Mouse (Mus musculus): ENCODE measurements around the gene Iqschfp. TPM values are rescaled to one million over a fixed set of nuclear protein-coding genes. Genes with fewer than 3 reads are reported as not detected.

Gene Iqschfp
- total RNA-seq, 2 experiments from 2014 or later: 0.31 to 0.59 TPM

GRCm38 (mm10) chr3:68567581-68567980 lies 675.5 kb downstream of the Iqschfp start:
- DNase-seq (ENCODE audit: low spot score in 2 of 2): no peak

GRCm38 (mm10) chr3:68568149-68568548 lies 676.1 kb downstream of the Iqschfp start:
- no peak for DNase-seq (ENCODE audit: low spot score in 2 of 2)

DNA sequence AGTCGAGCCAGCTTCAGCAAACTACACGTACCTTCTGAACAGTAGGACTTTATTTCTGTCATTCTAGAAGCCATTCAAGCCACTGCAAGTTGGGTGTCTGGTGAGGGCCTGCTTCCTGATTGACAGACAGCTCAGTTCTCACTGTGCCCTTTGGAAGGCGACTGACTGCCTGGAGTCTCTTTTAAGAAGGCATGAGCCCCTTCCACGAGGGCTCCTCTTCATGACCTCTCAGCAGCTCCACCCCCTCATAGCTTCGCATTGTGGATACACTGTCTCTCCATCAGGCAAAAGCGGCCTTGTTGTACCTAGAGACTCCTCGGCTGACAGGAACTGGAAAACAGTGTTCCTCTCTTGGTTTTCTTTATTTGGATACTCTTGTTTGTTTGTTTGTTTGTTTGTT lies 676.7 kb downstream of the Iqschfp start:
- DNase-seq (ENCODE audit: low spot score in 2 of 2): no peak

DNA sequence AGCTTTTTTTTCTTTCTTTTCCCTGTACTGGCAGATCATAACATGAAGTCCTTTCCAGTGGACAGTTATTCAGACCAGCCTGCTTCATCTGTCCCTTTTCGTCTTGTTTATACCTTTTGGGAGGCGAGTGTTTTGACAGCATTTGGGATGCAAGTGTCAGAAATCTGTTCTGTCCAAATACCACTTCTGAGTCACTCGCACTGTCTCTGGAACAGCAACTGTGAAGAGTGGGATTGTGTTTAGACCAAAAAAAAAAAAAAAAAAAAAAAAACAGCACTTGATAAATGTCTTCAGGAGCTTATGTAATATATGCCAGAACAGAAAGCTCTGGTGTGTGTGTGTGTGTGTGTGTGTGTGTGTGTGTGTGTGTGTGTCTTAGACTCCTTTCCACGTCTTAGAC lies 678.3 kb downstream of the Iqschfp start:
- DNase-seq (ENCODE audit: low spot score in 2 of 2): no peak

- DNase-seq (ENCODE audit: low spot score in 2 of 2): peak; percentile 18 to 23
These were observed 680.5 kb downstream of the Iqschfp start for GRCm38 (mm10) chr3:68572249-68573225.

GRCm38 (mm10) chr3:68573226-68573624 lies 681.2 kb downstream of the Iqschfp start:
- no peak for DNase-seq (ENCODE audit: low spot score in 2 of 2)

DNA sequence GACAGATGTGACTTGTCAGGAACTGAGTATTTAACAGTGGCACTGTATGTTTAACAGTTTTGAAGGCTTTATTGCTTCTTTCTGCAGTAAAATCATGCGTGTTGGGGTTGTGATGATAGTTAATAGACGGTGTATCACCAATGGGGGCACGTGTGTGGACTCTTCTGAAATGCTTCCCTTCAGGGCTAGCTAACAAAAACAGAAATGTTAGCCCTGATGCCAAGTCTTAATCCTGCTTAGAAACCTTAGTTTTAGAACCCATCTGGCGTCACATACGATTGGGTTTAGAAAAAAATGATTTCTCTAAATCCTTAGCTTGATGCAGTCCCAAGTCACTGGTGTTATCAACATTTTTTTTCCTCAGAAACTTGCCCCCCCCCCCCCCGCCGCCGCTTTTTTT lies 682.1 kb downstream of the Iqschfp start:
- no peak for DNase-seq (ENCODE audit: low spot score in 2 of 2)

DNA sequence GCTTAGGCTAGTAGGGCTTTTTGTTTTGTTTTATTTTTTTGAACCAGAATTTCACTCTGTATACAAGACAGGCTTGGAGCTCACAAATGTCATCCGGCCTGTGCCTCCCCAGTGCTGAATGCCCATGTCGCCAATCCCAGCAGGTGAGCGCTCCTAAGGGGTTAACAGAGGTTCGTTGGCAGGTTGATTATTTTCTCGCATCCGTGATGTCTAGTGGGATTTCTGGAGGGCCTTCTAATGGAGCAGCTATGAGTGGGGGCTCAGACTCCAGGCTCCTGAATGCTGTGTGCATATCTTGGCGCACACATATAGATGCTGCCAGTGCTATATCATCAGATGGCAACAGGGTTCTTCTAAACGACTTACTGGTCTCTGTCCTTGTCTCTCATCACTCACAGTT lies 682.5 kb downstream of the Iqschfp start:
- DNase-seq (ENCODE audit: low spot score in 2 of 2): no peak

DNA sequence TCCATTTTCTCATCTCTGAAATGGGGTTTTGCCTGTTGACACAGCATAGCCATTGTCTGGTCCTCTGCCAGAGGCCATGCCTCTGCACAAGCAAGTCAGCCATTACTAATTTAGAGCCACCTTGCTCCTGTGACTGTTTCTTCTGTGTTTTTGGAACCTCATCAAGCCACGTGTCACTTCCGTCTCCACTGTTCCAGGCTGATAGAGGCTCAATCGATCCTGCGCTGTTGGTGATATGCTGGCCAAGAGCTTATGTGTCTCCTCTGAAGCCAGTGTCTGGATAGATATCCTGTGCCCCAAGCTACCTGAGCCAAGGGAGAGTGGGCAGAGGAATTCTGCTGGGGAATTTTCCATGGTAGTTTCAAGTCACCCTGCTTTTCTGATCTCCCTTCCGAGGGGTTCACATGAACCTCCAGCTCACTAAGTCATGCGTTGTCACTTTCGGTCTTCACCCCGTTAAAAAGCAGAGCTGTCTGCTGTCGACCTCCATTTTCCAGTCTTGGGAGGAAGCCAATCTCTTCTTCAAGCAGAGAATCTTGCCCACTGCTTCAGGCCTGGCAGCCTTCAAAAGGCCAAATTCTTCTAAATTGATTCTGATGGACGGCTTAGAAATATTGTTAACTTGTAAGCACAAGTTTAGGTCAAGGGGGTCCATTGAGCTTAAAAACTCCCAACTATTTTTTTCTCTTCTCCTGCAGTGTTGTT lies 683.8 kb downstream of the Iqschfp start:
- no peak for DNase-seq (ENCODE audit: low spot score in 2 of 2)

DNA sequence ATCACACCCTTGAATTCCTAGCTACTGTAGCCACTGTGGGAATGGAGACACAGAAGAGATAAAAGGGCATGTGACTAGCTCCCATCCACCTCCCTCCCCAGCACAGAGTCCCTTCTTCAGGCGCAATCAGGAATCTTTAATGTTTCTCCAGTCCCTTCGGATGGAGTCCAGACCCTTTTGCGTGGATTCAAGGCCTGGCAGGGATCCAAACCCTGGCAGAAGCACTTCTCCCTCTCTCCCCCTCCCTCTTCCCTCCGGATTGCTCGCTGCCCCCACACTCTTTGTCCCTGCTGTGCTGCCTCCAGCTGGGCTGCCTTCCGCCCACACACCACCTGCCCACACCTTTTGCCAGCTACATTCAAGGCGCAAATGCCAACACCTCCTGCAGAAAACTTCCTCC lies 684.4 kb downstream of the Iqschfp start:
- no peak for DNase-seq (ENCODE audit: low spot score in 2 of 2)

DNA sequence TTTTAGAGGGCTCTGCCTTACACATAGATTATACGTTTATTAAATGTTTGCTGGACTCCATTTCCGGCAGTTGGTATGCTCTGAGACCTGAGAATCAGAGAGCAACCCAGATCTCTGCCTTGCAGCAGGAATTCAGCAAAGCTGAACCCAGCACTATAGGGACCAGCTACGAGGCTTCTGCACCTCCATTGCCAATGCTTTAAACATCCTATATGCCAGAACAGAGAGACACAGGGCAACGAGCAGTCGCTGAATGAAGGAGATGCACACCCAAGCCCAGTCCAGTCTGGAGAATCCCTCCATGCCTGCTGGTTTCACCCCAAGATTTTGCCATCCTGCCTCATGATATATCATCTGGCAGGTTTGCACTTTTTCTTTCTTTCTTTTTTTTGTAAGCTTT lies 684.9 kb downstream of the Iqschfp start:
- no peak for DNase-seq (ENCODE audit: low spot score in 2 of 2)

- no peak for DNase-seq (ENCODE audit: low spot score in 2 of 2)
These were observed 689.6 kb downstream of the Iqschfp start for GRCm38 (mm10) chr3:68581591-68581990.

DNA sequence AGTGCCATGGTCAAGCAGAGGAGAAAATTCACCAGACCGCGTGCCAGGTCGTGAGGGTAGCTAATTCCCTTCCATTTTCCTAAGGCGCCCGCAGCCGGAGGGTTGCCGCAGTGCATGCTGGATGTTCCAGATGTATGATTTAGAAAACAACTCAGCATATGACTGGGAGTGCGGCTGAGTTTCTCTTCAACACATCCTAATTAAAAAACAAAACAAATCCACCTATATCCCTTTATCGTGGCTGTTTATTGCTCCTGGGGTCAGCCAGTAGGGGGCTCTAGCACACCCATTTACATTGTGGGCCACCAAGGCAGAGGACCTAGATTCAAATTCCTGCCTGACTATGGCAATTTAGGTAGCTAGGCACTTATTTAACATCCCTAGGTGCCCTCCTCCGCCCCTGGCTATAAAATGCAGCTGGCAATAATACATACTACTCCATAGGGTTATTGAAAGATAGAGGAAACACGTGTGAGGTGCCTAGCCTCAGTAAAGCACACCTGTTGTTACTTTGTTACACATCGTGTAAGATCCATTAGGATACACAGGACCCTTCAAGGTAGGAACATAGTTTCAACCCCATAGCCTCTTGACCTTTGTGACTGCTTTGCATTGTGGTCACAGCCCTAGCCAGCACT lies 690.2 kb downstream of the Iqschfp start:
- no peak for DNase-seq (ENCODE audit: low spot score in 2 of 2)

DNA sequence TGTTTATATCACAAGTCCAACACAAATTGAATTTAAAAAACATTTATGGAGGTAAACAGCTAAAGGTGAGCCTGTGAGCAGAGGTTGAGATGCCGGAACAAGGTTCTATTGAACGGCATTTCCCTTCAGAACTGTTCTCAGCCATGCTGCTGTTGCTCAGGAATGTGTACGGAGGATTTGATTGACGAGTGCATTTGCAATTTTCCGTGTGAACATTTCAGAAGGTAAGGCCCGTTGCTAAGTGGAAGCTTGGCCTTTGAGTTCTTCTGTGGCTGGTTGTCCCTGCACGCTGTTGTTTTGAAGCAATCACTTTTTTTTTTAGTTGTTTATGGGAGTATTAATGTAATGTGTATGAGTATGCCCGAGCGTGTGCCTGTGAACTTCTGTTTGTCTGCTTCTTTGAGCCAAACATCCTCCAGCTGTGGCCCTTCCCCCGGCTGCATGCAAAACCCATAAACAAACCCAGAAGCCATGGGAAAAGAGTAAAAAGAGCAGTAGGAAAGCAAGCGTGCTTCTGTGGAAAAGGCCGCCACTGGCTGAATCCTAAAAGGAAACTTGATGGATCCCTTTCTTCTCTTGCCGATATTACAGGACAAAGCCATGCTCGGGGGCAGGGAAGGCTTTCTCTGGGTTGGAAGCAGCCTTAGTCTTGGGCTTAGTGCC lies 691.1 kb downstream of the Iqschfp start:
- no peak for DNase-seq (ENCODE audit: low spot score in 2 of 2)

DNA sequence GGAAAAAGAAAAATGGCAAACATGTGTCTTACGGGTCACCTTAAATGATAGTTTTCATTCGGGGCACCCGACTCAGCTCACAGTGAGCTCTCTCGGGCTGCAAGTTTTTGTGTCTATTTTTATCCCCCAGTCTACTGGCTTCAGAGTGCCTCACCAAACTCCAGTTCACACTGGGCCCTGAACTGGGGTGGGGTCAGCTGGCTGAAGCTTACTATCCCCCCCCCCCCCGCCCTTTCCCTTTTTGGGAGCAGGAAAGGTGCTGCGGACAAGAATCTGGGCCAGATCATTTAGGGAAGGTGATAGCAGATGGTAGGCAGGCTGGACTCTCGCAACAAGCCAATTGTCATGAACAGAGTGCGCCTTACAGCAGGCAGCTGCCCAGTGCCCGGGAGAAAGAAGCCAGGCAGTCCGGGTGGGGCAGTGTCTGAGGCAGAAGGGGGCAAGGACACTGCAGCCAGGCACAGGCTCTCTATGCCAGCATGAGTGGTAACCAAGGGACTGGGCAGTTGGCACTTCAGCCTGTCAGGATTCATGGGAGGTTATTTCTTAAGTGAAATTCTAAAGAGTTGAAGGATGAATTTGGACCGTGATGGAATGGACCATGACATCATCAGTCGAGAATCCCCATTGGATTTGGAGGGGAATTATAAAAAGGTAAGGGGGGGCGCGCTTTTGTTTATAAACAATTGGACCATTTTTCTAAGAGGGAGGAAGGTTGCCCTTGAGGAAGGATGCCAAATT lies 691.9 kb downstream of the Iqschfp start:
- DNase-seq (ENCODE audit: low spot score in 2 of 2): no peak

GRCm38 (mm10) chr3:68585213-68585612 lies 693.2 kb downstream of the Iqschfp start:
- DNase-seq (ENCODE audit: low spot score in 2 of 2): no peak

- DNase-seq (ENCODE audit: low spot score in 2 of 2): no peak
These were observed 694.6 kb downstream of the Iqschfp start for GRCm38 (mm10) chr3:68586646-68587064.

DNA sequence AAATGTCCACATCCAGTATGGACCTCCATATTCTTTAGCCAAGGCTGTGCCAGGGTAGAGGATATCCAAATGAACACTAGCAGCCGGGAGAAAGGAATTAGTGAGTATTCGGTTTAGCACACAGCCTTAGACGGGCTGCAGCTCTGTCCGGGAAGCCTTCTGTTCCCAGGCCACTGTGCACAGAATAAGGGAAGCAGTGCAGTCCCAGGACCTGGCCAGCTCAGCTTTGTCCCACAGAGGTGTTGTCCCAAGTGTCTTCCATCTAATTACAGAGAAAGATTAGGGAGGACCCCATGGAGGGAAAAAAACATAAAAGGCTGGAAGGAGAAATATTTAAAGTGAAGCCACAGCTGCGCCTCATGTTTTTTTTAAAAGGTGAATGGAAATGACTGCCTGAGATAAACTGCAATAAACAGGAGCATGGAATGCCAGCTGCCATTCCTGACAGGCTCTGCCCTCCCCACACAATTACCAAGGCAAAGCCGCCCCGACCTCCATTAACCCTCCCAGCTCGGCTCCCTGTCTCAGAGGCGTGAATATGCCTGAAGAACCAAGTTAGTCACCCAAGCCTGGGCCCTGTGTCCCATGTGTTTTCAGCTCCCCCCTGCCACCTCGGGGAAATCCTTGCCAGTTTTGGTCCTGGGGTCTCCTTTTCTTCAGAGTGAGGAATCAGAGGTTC lies 695.7 kb downstream of the Iqschfp start:
- DNase-seq (ENCODE audit: low spot score in 2 of 2): no peak

DNA sequence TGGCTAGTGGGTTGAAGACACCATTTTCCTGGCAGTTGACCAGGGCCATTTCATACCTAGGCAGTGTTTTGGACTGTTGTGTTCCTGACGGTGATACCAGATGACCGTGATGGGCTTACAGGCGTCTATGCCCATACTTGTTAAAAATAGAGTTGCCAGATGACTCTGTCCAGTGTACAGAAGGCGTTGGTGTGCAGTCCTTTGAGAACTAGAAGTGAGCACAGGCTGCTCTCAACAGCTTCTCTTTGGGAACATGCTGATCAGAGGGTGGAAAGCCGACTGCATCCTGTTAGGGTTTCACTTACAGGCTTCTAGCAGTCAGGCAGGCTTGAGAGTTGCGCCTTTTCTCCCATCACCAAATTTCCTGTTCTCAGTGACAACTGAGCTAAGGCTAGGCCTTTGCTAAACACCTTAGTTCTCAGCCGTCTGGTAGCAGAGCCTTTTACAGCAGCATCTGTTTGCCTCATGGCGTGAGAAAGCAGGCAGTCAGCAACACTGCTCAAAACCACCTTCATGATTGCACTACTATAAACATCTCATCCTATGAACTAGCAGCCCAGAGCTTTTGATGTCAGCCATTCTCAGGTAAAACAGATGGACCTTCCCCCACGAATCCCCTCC lies 697.3 kb downstream of the Iqschfp start:
- no peak for DNase-seq (ENCODE audit: low spot score in 2 of 2)

DNA sequence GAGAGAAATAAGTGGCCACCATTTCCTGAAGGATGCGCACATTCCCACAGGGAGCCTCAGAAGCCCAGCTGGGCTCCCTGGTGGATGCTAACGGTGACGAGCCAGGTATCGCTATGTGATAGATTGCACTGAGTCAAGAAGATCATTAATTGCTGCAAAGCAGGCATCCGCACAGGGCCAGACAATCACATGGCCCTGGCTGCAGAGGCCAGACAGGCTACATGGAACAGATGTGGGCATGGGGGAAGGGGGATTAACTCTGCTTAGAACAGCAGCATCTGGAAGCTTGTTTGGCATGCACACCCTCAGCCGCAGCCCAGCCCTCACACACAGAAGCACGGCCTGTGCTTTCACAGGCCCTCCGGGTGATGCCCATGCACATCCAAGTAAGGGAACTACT lies 698.4 kb downstream of the Iqschfp start:
- no peak for DNase-seq (ENCODE audit: low spot score in 2 of 2)
